Mouse (Mus musculus): ENCODE measurements around the gene Slamf6.
A peak's percentile ranks its signal among the peaks of the same experiment; 100 is the strongest.

The Slamf6 gene

DNA sequence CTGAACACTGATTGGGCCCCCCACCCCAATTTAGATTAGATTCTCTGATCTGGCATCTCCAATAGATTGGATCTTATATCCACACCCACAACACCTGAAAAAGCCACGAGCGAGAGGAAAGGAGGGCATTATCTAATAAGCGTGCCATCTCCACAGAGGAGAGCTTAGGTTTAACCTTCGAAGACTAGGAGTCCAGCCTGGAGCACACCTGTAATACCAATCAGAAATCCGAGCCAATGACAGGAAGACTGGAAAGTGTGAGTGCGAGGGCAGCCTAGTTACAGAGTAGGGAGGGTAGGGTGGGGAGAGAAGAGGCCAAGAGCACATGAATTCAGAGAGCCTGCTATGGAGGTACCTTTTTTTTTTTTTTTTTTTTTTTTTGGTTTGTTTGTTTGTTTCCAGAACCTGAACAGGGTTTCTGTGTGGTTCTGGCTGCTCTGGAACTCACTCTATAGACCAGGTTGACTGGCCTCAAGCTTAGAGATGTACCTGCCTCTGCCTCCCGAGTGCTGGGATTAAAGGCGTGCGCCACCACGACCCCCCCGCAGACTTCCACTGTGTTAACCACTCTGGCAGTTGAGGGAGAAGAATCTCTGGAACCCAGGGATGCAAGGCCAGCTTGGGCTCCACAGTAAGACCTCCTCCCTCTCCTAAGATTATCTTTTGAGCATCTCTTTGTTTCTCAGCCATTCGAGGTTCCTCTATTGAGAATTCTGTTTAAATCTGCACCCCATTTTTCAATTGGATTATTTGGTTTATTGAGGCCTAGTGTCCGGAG, 81.7 kb downstream of the Slamf6 start:
- DNase-seq, result no peak

DNA sequence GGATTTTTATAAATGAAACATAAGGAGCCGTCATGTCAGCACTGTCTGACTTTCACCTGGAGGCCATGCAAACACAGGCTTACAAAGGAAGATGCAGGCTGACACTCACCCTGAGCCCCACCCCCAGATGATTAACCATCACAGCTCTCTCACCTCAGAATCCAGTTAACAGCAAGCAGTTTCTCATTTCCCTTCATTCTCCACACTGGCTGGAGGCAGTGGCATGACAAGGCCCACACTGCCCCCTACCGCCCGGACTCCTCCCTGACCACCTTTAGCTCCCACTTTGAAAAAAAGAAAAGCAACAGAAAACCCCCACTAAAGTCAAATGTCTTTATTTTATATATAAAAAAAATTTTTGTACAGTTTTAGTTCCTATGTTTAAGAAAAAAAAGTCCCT, 83.3 kb downstream of the Slamf6 start:
- peak; percentile 66 to 75 for DNase-seq

DNA sequence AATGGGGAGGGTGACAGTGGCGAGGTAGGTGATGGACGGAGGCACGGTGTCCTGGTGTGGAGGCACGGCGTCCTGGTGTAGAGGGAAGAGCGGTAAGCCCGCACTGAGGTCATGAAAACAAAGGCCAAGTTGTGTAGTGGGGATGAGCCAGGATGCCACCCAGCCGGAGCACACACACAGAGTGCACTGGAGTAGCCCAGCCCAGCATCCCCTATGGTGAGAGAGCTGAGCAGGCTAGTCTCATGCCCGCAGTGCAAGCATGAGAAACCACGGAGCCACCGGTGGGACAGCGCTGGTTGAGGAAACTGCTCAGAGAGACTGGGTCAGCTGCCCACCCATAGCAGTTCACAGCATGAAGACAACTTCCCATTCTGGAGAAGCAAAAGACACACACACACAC, 84.3 kb downstream of the Slamf6 start:
- no peak for DNase-seq
